Mouse (Mus musculus): ENCODE measurements at regions not wholly inside any gene's neighbourhood (a gene's known extent, or its start where the extent isn't known, plus 50 kb on each side); places are given as distances from the start of the nearest gene placed in this dataset.
"Not testable (repeated sequence)": the region's sequence is repeated elsewhere in the genome, so short reads cannot be mapped to it uniquely, and the experiment has no call there.

DNA sequence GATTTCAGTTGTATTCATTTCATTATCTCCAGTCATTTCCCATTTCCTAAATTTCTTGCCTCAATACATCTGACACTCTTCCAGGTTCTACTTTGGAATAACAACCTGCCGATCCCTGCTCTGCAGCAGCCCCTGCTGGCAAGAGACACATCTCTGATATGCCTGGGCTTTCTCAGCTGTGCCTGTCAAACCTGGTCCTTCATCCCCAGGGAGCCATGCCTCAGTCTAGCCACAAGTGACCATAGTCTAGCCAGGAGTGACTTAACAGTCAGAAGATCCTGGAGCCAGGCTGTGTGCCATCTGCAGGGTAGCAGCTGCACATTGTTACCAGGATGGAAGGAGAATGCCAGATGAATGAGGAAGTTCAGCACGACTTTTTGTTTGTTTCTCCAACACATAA, 833.2 kb downstream of the Diaph3 start:
- Histone ChIP-seq H3K9me3 (ENCODE audit: control insufficient read depth, low read length) (no peaks in the 10 kb centered on the region), H3K4me3 (ENCODE audit: low read depth, low read length) (no peak overlapping the region), H3K27me3 (ENCODE audit: control insufficient read depth, insufficient read depth, low read length) (no peaks in the 10 kb centered on the region), H3K9ac (ENCODE audit: low read length) (no peak overlapping the region), H3K4me1 (ENCODE audit: control insufficient read depth, insufficient read depth, low read length) (no peaks in the 10 kb centered on the region), H3K36me3 (ENCODE audit: control insufficient read depth, insufficient read depth, low read length) (no peaks in the 10 kb centered on the region), H3K4me2 (no peak overlapping the region), H3K27ac (ENCODE audit: low read depth, low read length) (no peak overlapping the region)
- ATAC-seq (ENCODE audit: low FRiP score) (peak; percentile 59; the same call in 1 of the 2 replicates), DNase-seq (ENCODE audit: low spot score, missing footprints) (no peak)
- WGBS = 48% methylated on average over 2 of the region's 2 CpGs

DNA sequence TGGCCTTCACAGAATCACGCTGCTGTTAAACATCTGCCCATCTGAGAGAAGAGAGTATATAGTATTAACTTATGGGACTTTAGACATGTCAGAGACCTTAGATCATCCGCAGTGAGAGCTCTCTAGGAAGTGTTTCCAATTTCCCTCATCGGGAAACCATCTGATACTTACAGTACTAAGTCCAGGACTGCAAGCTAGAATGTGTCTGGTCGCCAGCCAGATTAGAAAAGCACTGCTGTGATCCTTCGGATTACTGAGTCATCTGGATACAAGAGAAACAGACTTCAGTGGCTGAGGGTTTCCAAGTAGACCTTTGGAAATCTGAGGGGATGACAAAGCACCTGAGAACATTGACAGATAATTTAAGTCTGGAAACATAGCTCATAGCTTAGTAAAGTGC, 839.4 kb downstream of the Diaph3 start:
- Histone ChIP-seq H3K9me3 (ENCODE audit: control insufficient read depth, low read length) (no peaks in the 10 kb centered on the region), H3K27me3 (ENCODE audit: control insufficient read depth, insufficient read depth, low read length) (no peaks in the 10 kb centered on the region), H3K4me2 (no peak overlapping the region), H3K4me1 (ENCODE audit: control insufficient read depth, insufficient read depth, low read length) (no peaks in the 10 kb centered on the region), H3K9ac (ENCODE audit: low read length) (no peak overlapping the region), H3K4me3 (ENCODE audit: low read depth, low read length) (no peak overlapping the region), H3K36me3 (ENCODE audit: control insufficient read depth, insufficient read depth, low read length) (no peaks in the 10 kb centered on the region), H3K27ac (ENCODE audit: low read depth, low read length) (no peak overlapping the region)
- ATAC-seq (ENCODE audit: low FRiP score) (no peak), DNase-seq (ENCODE audit: low spot score, missing footprints) (no peak)
- 87% methylated on average over 5 of the region's 5 CpGs for WGBS

DNA sequence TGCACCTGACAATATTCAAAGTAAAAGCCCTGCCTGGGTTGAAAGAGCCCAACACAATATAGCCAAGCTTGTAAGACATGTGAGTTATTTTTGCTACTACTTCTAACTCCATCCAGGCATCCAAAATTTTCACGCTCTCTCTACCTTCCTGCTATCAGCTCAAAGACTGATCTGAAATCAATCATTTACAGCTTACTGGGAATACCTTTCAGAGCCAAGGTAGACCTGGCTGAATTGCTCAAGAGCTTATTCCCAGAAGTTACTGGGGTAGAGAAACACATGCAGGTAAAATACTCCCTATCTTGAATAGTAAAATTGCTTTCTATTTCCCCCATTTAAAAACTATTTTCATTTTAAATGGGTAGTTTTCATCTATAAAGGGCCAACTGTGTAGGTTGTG, 840.2 kb downstream of the Diaph3 start:
- no peak overlapping the region for H3K27ac ChIP-seq (ENCODE audit: low read depth, low read length)
- no peaks in the 10 kb centered on the region for H3K27me3 ChIP-seq (ENCODE audit: control insufficient read depth, insufficient read depth, low read length)
- WGBS = 92% methylated on average over 1 of the region's 1 CpGs
- no peaks in the 10 kb centered on the region for H3K4me1 ChIP-seq (ENCODE audit: control insufficient read depth, insufficient read depth, low read length)
- no peaks in the 10 kb centered on the region for H3K36me3 ChIP-seq (ENCODE audit: control insufficient read depth, insufficient read depth, low read length)
- no peak overlapping the region for H3K4me3 ChIP-seq (ENCODE audit: low read depth, low read length)
- DNase-seq (ENCODE audit: low spot score, missing footprints) (no peak), ATAC-seq (ENCODE audit: low FRiP score) (no peak)
- no peak overlapping the region for H3K9ac ChIP-seq (ENCODE audit: low read length)
- no peaks in the 10 kb centered on the region for H3K9me3 ChIP-seq (ENCODE audit: control insufficient read depth, low read length)
- no peak overlapping the region for H3K4me2 ChIP-seq

DNA sequence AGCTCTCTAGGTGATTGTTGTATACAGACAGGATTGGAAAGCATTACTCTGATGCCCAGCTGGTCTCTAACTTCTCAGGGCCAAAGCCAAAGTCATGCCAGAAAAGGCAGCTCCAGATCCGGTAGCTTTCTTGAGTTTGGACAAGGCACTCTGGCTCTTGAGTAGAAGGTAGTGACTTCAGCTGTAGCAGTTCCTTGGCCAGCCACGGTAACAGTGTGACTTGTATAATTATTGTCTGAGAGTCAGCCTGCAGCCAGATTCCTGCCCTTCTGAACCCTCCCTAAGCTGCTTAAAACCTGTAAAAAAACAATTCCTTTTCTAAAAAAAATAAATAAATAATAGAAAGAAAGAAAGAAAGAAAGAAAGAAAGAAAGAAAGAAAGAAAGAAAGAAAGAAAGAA, 843.0 kb downstream of the Diaph3 start:
- no peak for DNase-seq (ENCODE audit: low spot score, missing footprints)
- H3K27me3 ChIP-seq (ENCODE audit: control insufficient read depth, insufficient read depth, low read length) = no peaks in the 10 kb centered on the region
- ATAC-seq (ENCODE audit: low FRiP score) = no peak
- H3K4me1 ChIP-seq (ENCODE audit: control insufficient read depth, insufficient read depth, low read length) = no peaks in the 10 kb centered on the region
- H3K4me2 ChIP-seq = no peak overlapping the region
- no peak overlapping the region for H3K9ac ChIP-seq (ENCODE audit: low read length)
- no peak overlapping the region for H3K4me3 ChIP-seq (ENCODE audit: low read depth, low read length)
- 47% methylated on average over 2 of the region's 2 CpGs for WGBS
- H3K36me3 ChIP-seq (ENCODE audit: control insufficient read depth, insufficient read depth, low read length) = no peaks in the 10 kb centered on the region
- H3K9me3 ChIP-seq (ENCODE audit: control insufficient read depth, low read length) = no peaks in the 10 kb centered on the region
- no peak overlapping the region for H3K27ac ChIP-seq (ENCODE audit: low read depth, low read length)

DNA sequence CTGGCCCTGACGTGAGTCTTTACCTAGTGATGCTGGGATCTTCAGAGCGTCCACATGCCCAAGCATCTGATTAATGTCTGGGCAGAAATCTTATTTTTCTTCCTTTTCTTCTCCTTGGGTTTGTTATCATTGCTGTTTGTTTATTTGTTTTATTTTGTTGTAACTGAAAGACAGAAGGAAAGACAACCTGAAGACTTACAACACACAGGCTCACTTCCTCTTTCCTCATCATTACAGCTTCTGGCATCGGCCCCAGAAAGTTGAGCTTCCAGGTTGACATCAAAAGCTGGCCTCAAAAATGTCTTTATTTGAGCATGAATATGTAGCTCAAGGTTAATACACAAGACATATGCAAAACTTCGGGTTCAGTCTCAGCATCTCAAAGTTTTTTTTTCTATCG, 846.4 kb downstream of the Diaph3 start:
- H3K9me3 ChIP-seq (ENCODE audit: control insufficient read depth, low read length); H3K36me3 ChIP-seq (ENCODE audit: control insufficient read depth, insufficient read depth, low read length); DNase-seq (ENCODE audit: low spot score, missing footprints); ATAC-seq (ENCODE audit: low FRiP score); H3K27me3 ChIP-seq (ENCODE audit: control insufficient read depth, insufficient read depth, low read length); H3K9ac ChIP-seq (ENCODE audit: low read length); H3K27ac ChIP-seq (ENCODE audit: low read depth, low read length); H3K4me3 ChIP-seq (ENCODE audit: low read depth, low read length); H3K4me2 ChIP-seq; H3K4me1 ChIP-seq (ENCODE audit: control insufficient read depth, insufficient read depth, low read length): not testable (repeated sequence)
- WGBS = 87% methylated on average over 5 of the region's 5 CpGs

DNA sequence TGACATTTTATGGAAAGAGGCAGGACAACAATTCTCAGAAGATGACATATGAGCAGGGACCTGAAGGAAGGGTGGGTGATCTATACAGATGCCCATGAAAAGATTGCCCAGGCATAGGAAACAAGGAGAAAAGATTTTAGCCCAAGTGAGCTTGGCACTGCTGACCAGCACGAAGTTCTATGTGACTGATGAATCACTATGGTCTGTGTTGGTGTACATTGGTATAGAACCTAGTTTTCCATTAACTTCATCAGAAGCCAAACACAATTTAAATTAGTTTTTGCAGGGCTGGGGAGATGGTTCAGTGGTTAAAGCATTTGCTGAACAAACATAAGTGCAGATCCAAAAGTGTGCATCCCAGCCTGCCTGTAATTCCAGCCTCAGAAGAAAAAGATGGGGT, 847.2 kb downstream of the Diaph3 start:
- DNase-seq (ENCODE audit: low spot score, missing footprints) (no peak), ATAC-seq (ENCODE audit: low FRiP score) (no peak)
- Histone ChIP-seq H3K27ac (ENCODE audit: low read depth, low read length) (no peak overlapping the region), H3K4me3 (ENCODE audit: low read depth, low read length) (no peak overlapping the region), H3K36me3 (ENCODE audit: control insufficient read depth, insufficient read depth, low read length) (no peaks in the 10 kb centered on the region), H3K4me2 (no peak overlapping the region), H3K27me3 (ENCODE audit: control insufficient read depth, insufficient read depth, low read length) (no peaks in the 10 kb centered on the region), H3K9me3 (ENCODE audit: control insufficient read depth, low read length) (no peaks in the 10 kb centered on the region), H3K4me1 (ENCODE audit: control insufficient read depth, insufficient read depth, low read length) (no peaks in the 10 kb centered on the region), H3K9ac (ENCODE audit: low read length) (no peak overlapping the region)
- WGBS = 87% methylated on average over 1 of the region's 1 CpGs

DNA sequence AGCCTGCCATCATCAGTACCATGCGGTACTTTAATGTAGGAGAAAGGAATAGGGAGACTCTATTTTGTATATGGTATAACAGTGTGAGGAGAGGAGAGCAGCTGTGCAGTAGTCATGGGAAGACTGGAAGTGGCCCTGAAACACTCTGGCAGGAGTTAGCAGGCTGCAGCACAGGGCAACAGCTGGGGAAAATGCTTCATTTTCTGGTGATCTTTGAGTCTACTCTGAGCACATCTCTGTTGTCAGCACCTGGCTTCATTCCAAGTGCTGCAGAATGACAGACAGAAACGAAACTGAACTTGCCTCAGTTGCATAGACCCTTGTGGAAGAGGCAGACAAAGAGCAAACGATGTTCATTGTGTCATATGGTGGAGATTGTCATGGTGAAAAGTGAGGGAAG, 847.7 kb downstream of the Diaph3 start:
- no peaks in the 10 kb centered on the region for H3K27me3 ChIP-seq (ENCODE audit: control insufficient read depth, insufficient read depth, low read length)
- DNase-seq (ENCODE audit: low spot score, missing footprints) = no peak
- no peak overlapping the region for H3K9ac ChIP-seq (ENCODE audit: low read length)
- no peak for ATAC-seq (ENCODE audit: low FRiP score)
- no peaks in the 10 kb centered on the region for H3K36me3 ChIP-seq (ENCODE audit: control insufficient read depth, insufficient read depth, low read length)
- 77% methylated on average over 3 of the region's 3 CpGs for WGBS
- no peak overlapping the region for H3K27ac ChIP-seq (ENCODE audit: low read depth, low read length)
- no peak overlapping the region for H3K4me3 ChIP-seq (ENCODE audit: low read depth, low read length)
- H3K9me3 ChIP-seq (ENCODE audit: control insufficient read depth, low read length) = no peaks in the 10 kb centered on the region
- H3K4me2 ChIP-seq = no peak overlapping the region
- no peaks in the 10 kb centered on the region for H3K4me1 ChIP-seq (ENCODE audit: control insufficient read depth, insufficient read depth, low read length)

DNA sequence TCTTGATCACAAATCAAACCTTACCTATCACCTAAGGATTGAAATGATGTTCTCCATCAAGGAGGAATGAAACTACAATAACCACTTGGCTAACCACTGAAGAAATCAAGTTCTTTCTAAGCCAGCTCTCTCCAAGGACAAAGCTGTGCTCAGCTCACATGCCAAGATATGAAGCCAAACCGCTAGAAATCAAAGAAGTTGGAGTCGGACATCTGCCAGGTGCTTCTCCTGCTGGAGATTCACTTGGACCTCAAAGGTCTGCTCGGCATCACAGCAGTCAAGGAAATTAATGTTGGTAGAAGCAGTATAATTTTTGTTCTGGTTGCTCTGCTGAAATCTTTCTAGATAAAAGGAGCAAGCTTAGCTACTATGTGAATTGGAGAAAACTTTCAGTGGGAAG, 850.5 kb downstream of the Diaph3 start:
- Histone ChIP-seq H3K4me2 (no peak overlapping the region), H3K4me3 (ENCODE audit: low read depth, low read length) (no peak overlapping the region), H3K4me1 (ENCODE audit: control insufficient read depth, insufficient read depth, low read length) (no peaks in the 10 kb centered on the region), H3K27me3 (ENCODE audit: control insufficient read depth, insufficient read depth, low read length) (no peaks in the 10 kb centered on the region), H3K9me3 (ENCODE audit: control insufficient read depth, low read length) (no peaks in the 10 kb centered on the region), H3K27ac (ENCODE audit: low read depth, low read length) (no peak overlapping the region), H3K36me3 (ENCODE audit: control insufficient read depth, insufficient read depth, low read length) (no peaks in the 10 kb centered on the region), H3K9ac (ENCODE audit: low read length) (no peak overlapping the region)
- no peak for ATAC-seq (ENCODE audit: low FRiP score)
- DNase-seq (ENCODE audit: low spot score, missing footprints) = no peak
- WGBS = 91% methylated on average over 3 of the region's 3 CpGs

DNA sequence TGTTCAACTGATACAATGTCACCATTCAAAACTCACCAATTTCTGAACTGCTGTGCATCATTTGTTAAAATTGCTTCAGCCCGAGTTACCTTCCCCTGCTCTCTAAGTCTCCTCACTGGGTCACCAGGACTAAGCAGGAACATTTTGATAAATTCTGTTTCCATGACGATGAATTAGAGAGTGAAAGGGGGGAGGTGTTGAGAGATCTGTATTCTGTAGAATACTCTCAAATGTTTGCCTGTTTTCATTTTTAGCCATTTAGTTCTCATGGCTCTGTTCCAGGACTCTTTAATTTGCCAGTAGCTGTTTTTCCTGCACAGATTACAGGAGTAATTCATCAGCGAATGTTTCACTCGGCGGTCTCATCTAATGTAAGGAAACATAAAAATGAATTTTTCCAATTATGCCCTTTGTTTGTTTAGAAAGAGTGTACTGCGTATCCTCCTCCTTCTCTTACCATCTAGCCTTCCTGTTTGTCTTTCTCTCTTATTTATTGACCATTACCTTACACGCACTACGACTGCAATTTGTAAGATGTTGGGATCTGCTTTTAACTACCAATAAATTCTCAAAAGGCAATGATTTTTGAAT, 879.3 kb downstream of the Diaph3 start:
- Histone ChIP-seq H3K4me2 (no peak overlapping the region), H3K4me3 (ENCODE audit: low read depth, low read length) (no peak overlapping the region), H3K9ac (ENCODE audit: low read length) (no peak overlapping the region), H3K27me3 (ENCODE audit: control insufficient read depth, insufficient read depth, low read length) (no peaks in the 10 kb centered on the region), H3K36me3 (ENCODE audit: control insufficient read depth, insufficient read depth, low read length) (no peaks in the 10 kb centered on the region), H3K27ac (ENCODE audit: low read depth, low read length) (no peak overlapping the region), H3K9me3 (ENCODE audit: control insufficient read depth, low read length) (no peaks in the 10 kb centered on the region), H3K4me1 (ENCODE audit: control insufficient read depth, insufficient read depth, low read length) (peaks cover 2% of the 10 kb centered on the region; the same call in 1 of the 2 replicates)
- ATAC-seq (ENCODE audit: low FRiP score) = peak; percentile 73; the same call in 1 of the 2 replicates
- WGBS = 81% methylated on average over 8 of the region's 8 CpGs
- DNase-seq (ENCODE audit: low spot score, missing footprints) = no peak

DNA sequence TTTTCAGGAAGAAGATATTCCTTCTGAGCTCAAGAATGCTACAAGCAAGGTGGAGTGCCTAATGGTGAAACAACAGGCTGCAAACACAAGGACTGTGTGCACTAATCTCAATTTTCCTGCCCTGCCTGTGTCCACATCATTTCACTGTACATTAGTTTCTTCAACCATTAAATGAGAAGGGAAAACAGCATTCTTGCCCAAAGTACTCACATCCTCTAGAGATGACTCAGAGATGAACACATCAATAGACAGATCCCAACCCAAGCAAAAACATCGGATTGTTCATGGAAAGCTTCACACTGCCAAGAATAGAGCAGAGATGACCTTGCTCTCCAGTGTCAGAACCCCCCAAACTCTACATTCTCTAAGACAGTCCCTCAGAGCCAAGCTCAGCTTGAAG, 886.8 kb downstream of the Diaph3 start:
- 55% methylated on average over 1 of the region's 1 CpGs for WGBS
- ATAC-seq (ENCODE audit: low FRiP score) (no peak), DNase-seq (ENCODE audit: low spot score, missing footprints) (peak; percentile 47)
- Histone ChIP-seq H3K9me3 (ENCODE audit: control insufficient read depth, low read length) (no peaks in the 10 kb centered on the region), H3K4me2 (no peak overlapping the region), H3K4me3 (ENCODE audit: low read depth, low read length) (no peak overlapping the region), H3K27ac (ENCODE audit: low read depth, low read length) (no peak overlapping the region), H3K36me3 (ENCODE audit: control insufficient read depth, insufficient read depth, low read length) (no peaks in the 10 kb centered on the region), H3K9ac (ENCODE audit: low read length) (no peak overlapping the region), H3K4me1 (ENCODE audit: control insufficient read depth, insufficient read depth, low read length) (no peaks in the 10 kb centered on the region), H3K27me3 (ENCODE audit: control insufficient read depth, insufficient read depth, low read length) (no peaks in the 10 kb centered on the region)
